Mouse (Mus musculus) midbrain, embryonic 11.5 days (tissue): ENCODE results near the gene Syne3. TPM values are rescaled to one million over a fixed set of nuclear protein-coding genes. Genes with fewer than 3 reads are reported as not detected.

Experiments used
- ATAC-seq: fragments of 200-750 bp; cut with Nextera tagmentation; 2 replicates; pipeline ENCODE4 v1.8.0; 2017; ENCODE audit warnings: moderate TSS enrichment, moderate library complexity; ENCODE audit not compliant: low FRiP score
- DNase-seq: peaks from one replicate; pipeline ENCODE4 v3.0.0; 2015; ENCODE audit warnings: low spot score; ENCODE audit errors: missing footprints
- H3K27ac ChIP-seq: fragments of 300-500 bp; sonication (generic); 2 replicates; pipeline ENCODE4 v1.5.1; 2014; ENCODE audit warnings: low read depth, low read length
- H3K27me3 ChIP-seq: fragments of 300-500 bp; sonication (generic); 2 replicates; pipeline ENCODE4 v1.6.1; 2014; ENCODE audit warnings: mild to moderate bottlenecking, low read length, moderate library complexity, mixed read lengths; ENCODE audit not compliant: control insufficient read depth, insufficient read depth
- H3K36me3 ChIP-seq: fragments of 300-500 bp; sonication (generic); 2 replicates; pipeline ENCODE4 v1.6.1; 2014; ENCODE audit warnings: mild to moderate bottlenecking, low read length, moderate library complexity, mixed read lengths; ENCODE audit not compliant: control insufficient read depth, insufficient read depth
- H3K4me1 ChIP-seq: fragments of 300-500 bp; sonication (generic); 2 replicates; pipeline ENCODE4 v1.6.1; 2014; ENCODE audit warnings: low read length; ENCODE audit not compliant: control insufficient read depth, insufficient read depth
- H3K4me2 ChIP-seq: fragments of 300-500 bp; sonication (generic); 2 replicates; pipeline ENCODE4 v1.6.1; 2014; ENCODE audit warnings: mild to moderate bottlenecking, moderate library complexity
- H3K4me3 ChIP-seq: fragments of 300-500 bp; sonication (generic); 2 replicates; pipeline ENCODE4 v1.5.1; 2014; ENCODE audit warnings: low read depth, low read length
- H3K9ac ChIP-seq: fragments of 300-500 bp; sonication (generic); 2 replicates; pipeline ENCODE4 v1.6.1; 2014; ENCODE audit warnings: low read length
- H3K9me3 ChIP-seq: fragments of 300-500 bp; sonication (generic); 2 replicates; pipeline ENCODE4 v1.6.1; 2016; ENCODE audit warnings: low read length; ENCODE audit not compliant: control insufficient read depth
- WGBS: fragments of 180-500 bp; shearing (Covaris S2); extraction: QIAGEN DNeasy Blood & Tissue Kit; methylation state at CpG from one replicate; pipeline ENCODE4 v1.1.7; 2014; 5-methylcytosine and 5-hydroxymethylcytosine counted together
- polyA plus RNA-seq: library from polyadenylated mRNA; unstranded; fragments of >200 nt; fragmentation: Nextera tagmentation; extraction: Ambion mirVana; gene quantifications from 2 replicates; pipeline ENCODE4 v1.2.1, GENCODE M21; 2014

Syne3 gene
- polyA plus RNA-seq, 1 experiment from 2014 or later: not detected

GRCm38 (mm10) chr12:104935144-104935543, 74.5 kb downstream of the Syne3 start:
- DNase-seq: no peak
- 97% methylated on average over 8 of the region's 8 CpGs for WGBS
- H3K9me3 ChIP-seq: peaks cover 2% of the 10 kb centered on the region; the same call in 1 of the 2 replicates

DNA sequence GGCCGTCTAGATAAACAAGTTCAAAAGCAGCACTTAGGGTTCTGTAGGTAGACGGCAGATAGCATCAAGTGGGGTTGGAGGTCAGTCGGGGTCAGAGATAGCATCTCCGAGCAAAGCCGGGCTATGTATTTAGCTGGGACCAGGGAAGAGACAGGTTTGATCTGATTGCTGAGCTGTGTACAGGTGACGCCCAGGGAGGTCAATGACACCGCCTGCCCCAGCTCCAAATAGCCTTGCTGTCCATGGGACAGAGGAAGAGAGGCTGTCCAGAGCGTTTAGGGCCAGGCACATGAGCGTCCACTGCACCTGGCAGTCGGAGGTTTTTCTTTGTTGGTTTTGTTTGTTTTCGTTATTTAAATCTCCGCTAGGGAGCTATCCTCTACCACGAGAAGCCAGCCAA, 75.8 kb downstream of the Syne3 start:
- H3K27me3 ChIP-seq: no peaks in the 10 kb centered on the region
- H3K36me3 ChIP-seq: no peaks in the 10 kb centered on the region
- H3K4me1 ChIP-seq: no peaks in the 10 kb centered on the region
- 84% methylated on average over 13 of the region's 13 CpGs for WGBS
- no peak overlapping the region for H3K27ac ChIP-seq
- H3K9ac ChIP-seq: no peak overlapping the region
- H3K4me3 ChIP-seq: no peak overlapping the region
- no peak overlapping the region for H3K4me2 ChIP-seq
- H3K9me3 ChIP-seq: peaks cover 2% of the 10 kb centered on the region; the same call in 1 of the 2 replicates
- DNase-seq (peak; percentile 17), ATAC-seq (no peak)

More at GRCm38 (mm10) chr12:104935144-104935543, 74.5 kb downstream of the Syne3 start:
- no peaks in the 10 kb centered on the region for H3K4me1 ChIP-seq
- H3K27me3 ChIP-seq: no peaks in the 10 kb centered on the region
- no peak overlapping the region for H3K27ac ChIP-seq
- no peak for ATAC-seq
- no peak overlapping the region for H3K4me2 ChIP-seq
- H3K36me3 ChIP-seq: no peaks in the 10 kb centered on the region
- no peak overlapping the region for H3K4me3 ChIP-seq
- no peak overlapping the region for H3K9ac ChIP-seq

DNA sequence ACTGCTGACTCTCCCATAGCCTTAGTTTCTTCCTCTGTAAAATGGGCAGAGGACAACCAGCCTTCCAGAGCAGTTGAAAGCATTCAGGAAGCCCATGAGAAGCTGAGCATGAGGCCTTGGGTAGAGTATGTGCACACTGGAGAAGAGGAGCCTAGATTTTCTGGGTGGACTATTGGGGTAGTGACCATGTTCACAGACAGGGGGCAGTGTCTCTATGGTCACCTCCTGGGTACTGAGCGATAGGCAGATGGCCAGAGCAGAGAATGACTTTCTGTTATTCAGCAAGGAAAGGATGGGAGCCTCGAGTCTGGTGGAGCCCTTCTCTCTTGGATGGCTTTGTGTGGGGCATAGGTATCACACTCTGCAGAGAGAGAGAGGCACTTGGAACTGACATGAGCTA, 76.4 kb downstream of the Syne3 start:
- Histone ChIP-seq H3K4me1 (no peaks in the 10 kb centered on the region), H3K4me2 (no peak overlapping the region), H3K9ac (no peak overlapping the region), H3K27ac (no peak overlapping the region), H3K4me3 (no peak overlapping the region), H3K36me3 (no peaks in the 10 kb centered on the region), H3K9me3 (peaks cover 2% of the 10 kb centered on the region; the same call in 1 of the 2 replicates), H3K27me3 (no peaks in the 10 kb centered on the region)
- WGBS: 69% methylated on average over 2 of the region's 2 CpGs
- DNase-seq (peak; percentile 73), ATAC-seq (0 out of 2 replicates have a peak, but pooled peaks have one; percentile 30)

- Histone ChIP-seq H3K9me3 (no peaks in the 10 kb centered on the region), H3K27me3 (no peaks in the 10 kb centered on the region), H3K36me3 (no peaks in the 10 kb centered on the region), H3K4me1 (peaks cover 5% of the 10 kb centered on the region), H3K9ac (no peak overlapping the region), H3K4me2 (no peak overlapping the region), H3K27ac (no peak overlapping the region), H3K4me3 (no peak overlapping the region)
- ATAC-seq (no peak), DNase-seq (no peak)
- 87% methylated on average over 2 of the region's 2 CpGs for WGBS
Observed at GRCm38 (mm10) chr12:104925765-104926164, 83.8 kb downstream of the Syne3 start.

- Histone ChIP-seq H3K4me1 (peaks cover 5% of the 10 kb centered on the region), H3K36me3 (no peaks in the 10 kb centered on the region), H3K27me3 (no peaks in the 10 kb centered on the region), H3K4me2 (no peak overlapping the region), H3K27ac (no peak overlapping the region), H3K9ac (no peak overlapping the region), H3K4me3 (no peak overlapping the region), H3K9me3 (no peaks in the 10 kb centered on the region)
- ATAC-seq: no peak
- 81% methylated on average over 5 of the region's 5 CpGs for WGBS
- DNase-seq: no peak
Observed at GRCm38 (mm10) chr12:104925035-104925434, 84.6 kb downstream of the Syne3 start.

- 73% methylated on average over 3 of the region's 3 CpGs for WGBS
- no peaks in the 10 kb centered on the region for H3K9me3 ChIP-seq
- H3K27ac ChIP-seq: no peak overlapping the region
Observed at GRCm38 (mm10) chr12:104924546-104924945, 85.1 kb downstream of the Syne3 start.

GRCm38 (mm10) chr12:104923948-104924388, 85.6 kb downstream of the Syne3 start:
- Histone ChIP-seq H3K4me3 (no peak overlapping the region), H3K36me3 (no peaks in the 10 kb centered on the region), H3K27ac (no peak overlapping the region), H3K9me3 (no peaks in the 10 kb centered on the region), H3K4me2 (no peak overlapping the region), H3K4me1 (peaks cover 5% of the 10 kb centered on the region), H3K27me3 (no peaks in the 10 kb centered on the region), H3K9ac (no peak overlapping the region)
- 83% methylated on average over 19 of the region's 19 CpGs for WGBS
- ATAC-seq: no peak
- DNase-seq: no peak

More at GRCm38 (mm10) chr12:104924546-104924945, 85.1 kb downstream of the Syne3 start:
- no peak overlapping the region for H3K9ac ChIP-seq
- H3K27me3 ChIP-seq: no peaks in the 10 kb centered on the region
- H3K4me2 ChIP-seq: no peak overlapping the region
- ATAC-seq (no peak), DNase-seq (no peak)
- peaks cover 5% of the 10 kb centered on the region for H3K4me1 ChIP-seq
- no peaks in the 10 kb centered on the region for H3K36me3 ChIP-seq
- H3K4me3 ChIP-seq: no peak overlapping the region

- no peak overlapping the region for H3K4me2 ChIP-seq
- WGBS: 53% methylated on average over 8 of the region's 8 CpGs
- peak; percentile 89 for DNase-seq
Observed at GRCm38 (mm10) chr12:104922647-104923046, 87.0 kb downstream of the Syne3 start.

GRCm38 (mm10) chr12:104921071-104921470, 88.5 kb downstream of the Syne3 start:
- Histone ChIP-seq H3K4me2 (no peak overlapping the region), H3K4me3 (no peak overlapping the region), H3K27ac (no peak overlapping the region), H3K36me3 (no peaks in the 10 kb centered on the region), H3K9me3 (no peaks in the 10 kb centered on the region), H3K9ac (no peak overlapping the region), H3K27me3 (no peaks in the 10 kb centered on the region), H3K4me1 (peaks cover 5% of the 10 kb centered on the region)
- 89% methylated on average over 7 of the region's 7 CpGs for WGBS
- ATAC-seq (no peak), DNase-seq (no peak)

More at GRCm38 (mm10) chr12:104922647-104923046, 87.0 kb downstream of the Syne3 start:
- no peak overlapping the region for H3K9ac ChIP-seq
- ATAC-seq: peak; percentile 73
- H3K27me3 ChIP-seq: no peaks in the 10 kb centered on the region
- no peaks in the 10 kb centered on the region for H3K9me3 ChIP-seq
- no peak overlapping the region for H3K27ac ChIP-seq
- no peaks in the 10 kb centered on the region for H3K36me3 ChIP-seq
- H3K4me3 ChIP-seq: no peak overlapping the region
- H3K4me1 ChIP-seq: peaks cover 5% of the 10 kb centered on the region
